Mouse (Mus musculus): ENCODE measurements around the gene Lmo3. TPM values are rescaled to one million over a fixed set of nuclear protein-coding genes. Genes with fewer than 3 reads are reported as not detected.

Gene Lmo3
- polyA plus RNA-seq, 1 experiment: not detected

- Histone ChIP-seq H3K4me3 (ENCODE audit: insufficient read depth, low read depth, low read length) (no peak overlapping the region), H3K4me1 (ENCODE audit: control insufficient read depth, insufficient read depth, low read length) (no peaks in the 10 kb centered on the region), H3K27ac (ENCODE audit: insufficient read depth, low read depth, low read length) (no peak overlapping the region)
- 76% methylated on average over 7 of the region's 7 CpGs for WGBS
- TF ChIP-seq CTCF (IDR thresholded peaks at IDR 0.05; ENCODE audit: insufficient read depth, low read depth, low read length) (no peak), POLR2A (IDR thresholded peaks at IDR 0.05; ENCODE audit: insufficient read depth, low read depth, low read length) (no peak)
These were observed 29.6 kb downstream of the Lmo3 start for GRCm38 (mm10) chr6:138552144-138552543.

GRCm38 (mm10) chr6:138534879-138535278, 46.9 kb downstream of the Lmo3 start:
- WGBS: 79% methylated on average over 2 of the region's 2 CpGs

GRCm38 (mm10) chr6:138506642-138507041, 75.1 kb downstream of the Lmo3 start:
- Histone ChIP-seq H3K27ac (ENCODE audit: insufficient read depth, low read depth, low read length) (no peak overlapping the region), H3K4me1 (ENCODE audit: control insufficient read depth, insufficient read depth, low read length) (no peaks in the 10 kb centered on the region), H3K4me3 (ENCODE audit: insufficient read depth, low read depth, low read length) (no peak overlapping the region)
- 73% methylated on average over 1 of the region's 1 CpGs for WGBS
- TF ChIP-seq POLR2A (IDR thresholded peaks at IDR 0.05; ENCODE audit: insufficient read depth, low read depth, low read length) (no peak), CTCF (IDR thresholded peaks at IDR 0.05; ENCODE audit: insufficient read depth, low read depth, low read length) (no peak)

More at GRCm38 (mm10) chr6:138534879-138535278, 46.9 kb downstream of the Lmo3 start:
- Histone ChIP-seq H3K4me1 (ENCODE audit: control insufficient read depth, insufficient read depth, low read length) (no peaks in the 10 kb centered on the region), H3K27ac (ENCODE audit: insufficient read depth, low read depth, low read length) (no peak overlapping the region), H3K4me3 (ENCODE audit: insufficient read depth, low read depth, low read length) (no peak overlapping the region)
- TF ChIP-seq POLR2A (IDR thresholded peaks at IDR 0.05; ENCODE audit: insufficient read depth, low read depth, low read length) (no peak), CTCF (IDR thresholded peaks at IDR 0.05; ENCODE audit: insufficient read depth, low read depth, low read length) (no peak)

- Histone ChIP-seq H3K4me3 (ENCODE audit: insufficient read depth, low read depth, low read length) (no peak overlapping the region), H3K27ac (ENCODE audit: insufficient read depth, low read depth, low read length) (no peak overlapping the region), H3K4me1 (ENCODE audit: control insufficient read depth, insufficient read depth, low read length) (no peaks in the 10 kb centered on the region)
- 88% methylated on average over 1 of the region's 1 CpGs for WGBS
- no peak for TF ChIP-seq POLR2A (IDR thresholded peaks at IDR 0.05; ENCODE audit: insufficient read depth, low read depth, low read length)
- no peak for TF ChIP-seq CTCF (IDR thresholded peaks at IDR 0.05; ENCODE audit: insufficient read depth, low read depth, low read length)
These were observed 77.8 kb downstream of the Lmo3 start for GRCm38 (mm10) chr6:138503946-138504345.

GRCm38 (mm10) chr6:138482834-138483233, 98.9 kb downstream of the Lmo3 start:
- Histone ChIP-seq H3K27ac (ENCODE audit: insufficient read depth, low read depth, low read length) (no peak overlapping the region), H3K4me1 (ENCODE audit: control insufficient read depth, insufficient read depth, low read length) (no peaks in the 10 kb centered on the region), H3K4me3 (ENCODE audit: insufficient read depth, low read depth, low read length) (no peak overlapping the region)
- WGBS: 75% methylated on average over 3 of the region's 3 CpGs
- TF ChIP-seq POLR2A (IDR thresholded peaks at IDR 0.05; ENCODE audit: insufficient read depth, low read depth, low read length): no peak
- TF ChIP-seq CTCF (IDR thresholded peaks at IDR 0.05; ENCODE audit: insufficient read depth, low read depth, low read length): no peak

- no peak overlapping the region for H3K27ac ChIP-seq (ENCODE audit: insufficient read depth, low read depth, low read length)
- WGBS: 20% methylated on average over 5 of the region's 5 CpGs
- TF ChIP-seq CTCF (IDR thresholded peaks at IDR 0.05; ENCODE audit: insufficient read depth, low read depth, low read length): peak; percentile 94
- TF ChIP-seq POLR2A (IDR thresholded peaks at IDR 0.05; ENCODE audit: insufficient read depth, low read depth, low read length): no peak
These were observed 104.2 kb downstream of the Lmo3 start for GRCm38 (mm10) chr6:138477611-138478010.

GRCm38 (mm10) chr6:138469204-138469603, 112.6 kb downstream of the Lmo3 start:
- H3K4me1 ChIP-seq (ENCODE audit: control insufficient read depth, insufficient read depth, low read length): no peaks in the 10 kb centered on the region
- H3K4me3 ChIP-seq (ENCODE audit: insufficient read depth, low read depth, low read length): no peak overlapping the region
- 86% methylated on average over 4 of the region's 4 CpGs for WGBS
- TF ChIP-seq POLR2A (IDR thresholded peaks at IDR 0.05; ENCODE audit: insufficient read depth, low read depth, low read length) (no peak), CTCF (IDR thresholded peaks at IDR 0.05; ENCODE audit: insufficient read depth, low read depth, low read length) (no peak)
- no peak overlapping the region for H3K27ac ChIP-seq (ENCODE audit: insufficient read depth, low read depth, low read length)

More at GRCm38 (mm10) chr6:138477611-138478010, 104.2 kb downstream of the Lmo3 start:
- Histone ChIP-seq H3K4me3 (ENCODE audit: insufficient read depth, low read depth, low read length) (no peak overlapping the region), H3K4me1 (ENCODE audit: control insufficient read depth, insufficient read depth, low read length) (no peaks in the 10 kb centered on the region)

- no peaks in the 10 kb centered on the region for H3K4me1 ChIP-seq (ENCODE audit: control insufficient read depth, insufficient read depth, low read length)
- no peak for TF ChIP-seq POLR2A (IDR thresholded peaks at IDR 0.05; ENCODE audit: insufficient read depth, low read depth, low read length)
- no peak for TF ChIP-seq CTCF (IDR thresholded peaks at IDR 0.05; ENCODE audit: insufficient read depth, low read depth, low read length)
- WGBS: 53% methylated on average over 3 of the region's 3 CpGs
- H3K4me3 ChIP-seq (ENCODE audit: insufficient read depth, low read depth, low read length): no peak overlapping the region
- no peak overlapping the region for H3K27ac ChIP-seq (ENCODE audit: insufficient read depth, low read depth, low read length)
These were observed 137.2 kb downstream of the Lmo3 start for GRCm38 (mm10) chr6:138444515-138445048.

- no peaks in the 10 kb centered on the region for H3K4me1 ChIP-seq (ENCODE audit: control insufficient read depth, insufficient read depth, low read length)
- no peak overlapping the region for H3K27ac ChIP-seq (ENCODE audit: insufficient read depth, low read depth, low read length)
- TF ChIP-seq POLR2A (IDR thresholded peaks at IDR 0.05; ENCODE audit: insufficient read depth, low read depth, low read length): no peak
- no peak for TF ChIP-seq CTCF (IDR thresholded peaks at IDR 0.05; ENCODE audit: insufficient read depth, low read depth, low read length)
- WGBS: 71% methylated on average over 3 of the region's 3 CpGs
- no peak overlapping the region for H3K4me3 ChIP-seq (ENCODE audit: insufficient read depth, low read depth, low read length)
These were observed 144.4 kb downstream of the Lmo3 start for GRCm38 (mm10) chr6:138437351-138437750.

Data from olfactory bulb, adult 2 months (tissue).